Comparison of ENCODE assay signal across 14 mouse cellular contexts in the genomic region with DNA sequence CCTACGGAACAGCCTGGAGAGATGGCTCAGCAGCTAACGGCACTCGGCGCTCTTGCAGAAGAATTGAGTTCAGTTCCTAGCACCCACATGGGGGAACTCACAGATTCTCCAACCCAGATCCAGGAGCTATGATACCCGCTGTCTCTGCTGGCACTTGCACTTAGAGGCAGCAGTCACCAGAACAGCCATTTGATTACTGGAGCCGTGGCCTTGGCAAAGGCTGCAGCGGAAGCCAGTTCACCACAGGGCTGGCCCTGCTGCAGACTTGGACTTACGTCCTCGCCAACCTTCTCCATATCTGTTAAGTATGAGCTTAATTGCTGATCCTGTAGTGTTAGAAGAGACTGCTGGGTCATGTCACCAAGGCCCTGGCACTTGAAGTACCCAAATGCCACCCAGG.
"Had no signal": no experiment of that assay in that cellular context is flagged by ENCODE, and none has a peak within 500 bp of the region (broad histone marks: within the 10 kb centered on the region; RNA-seq: fewer than 3 reads in every experiment).

No protein-coding gene starts in this region.

- H3K4me2 ChIP-seq: liver, embryonic 13.5 days; midbrain, embryonic 11.5 days had no signal

- DNase-seq: kidney, postnatal 25 days; layer of hippocampus, adult 9-11 months; liver, embryonic 13.5 days; lung, adult 2 months; lung, postnatal 14 days; lung, postnatal 4 days; midbrain, embryonic 14.5 days; thymus, adult 2 months; thymus, postnatal 14 days; thymus, postnatal 4 days had no signal

- H3K36me3 ChIP-seq: liver, embryonic 13.5 days had no signal

- H3K9ac ChIP-seq: liver, embryonic 13.5 days had no signal

- H3K9me3 ChIP-seq: liver, embryonic 13.5 days had no signal

- H3K27ac ChIP-seq: kidney, postnatal 0 days; layer of hippocampus, adult 2 months; liver, embryonic 13.5 days; stomach, postnatal 0 days had no signal

- H3K4me3 ChIP-seq: layer of hippocampus, adult 2 months; liver, embryonic 13.5 days had no signal
